Comparison of ENCODE assay signal across 8 mouse cellular contexts in genomic region chr8:110997547-110998531, GRCm38 (mm10). TPM values are rescaled to one million over a fixed set of nuclear protein-coding genes. Genes with fewer than 3 reads are reported as not detected.
DNase-seq lines count a peak whose midpoint lies in the region; ATAC-seq and TF ChIP-seq lines count a peak whose summit lies in the region.

Gene Ddx19a (minus strand): TSS chr8:110997800.

- whole genome bisulfite sequencing in hindbrain, embryonic 14.5 days = 4% methylated on average over 58 of the region's 58 CpGs

- POLR2A ChIA-PET in Patski (lab: Charles Lee) = interaction anchor here (0.6 to 1.3 kb wide), 4 partner anchors 33 to 79 kb away, joined by 3 to 4 read pairs (median 3); partner anchors contain the start of gene Ddx19b

- TF ChIP-seq CTCF in Patski (IDR thresholded peaks at IDR 0.05) = peak; percentile 59

- in situ Hi-C loops in Patski (cut with MboI; ENCODE audit: low pct_unique_long_range_greater_than_20kb) = loop anchor here (25.0 kb wide), 1 partner anchor 361 kb away; no protein-coding TSS in a partner anchor

- peak within 1 kb of the TSS; percentile 94 for H3K4me3 ChIP-seq in hindbrain, embryonic 14.5 days (replicated peaks; ENCODE audit: low read length)

- DNase-seq in Patski (ENCODE audit: low read depth, low spot score) = peak; percentile 35
- peak; percentile 91 for DNase-seq in cerebellum, postnatal 14 days
- DNase-seq in frontal cortex, postnatal 25 days (ENCODE audit: low spot score in 2 of 2) = peak; percentile 76 to 83
- peak; percentile 88 for DNase-seq in hindbrain, embryonic 14.5 days (ENCODE audit: low spot score)
- DNase-seq in layer of hippocampus, postnatal 36 days = peak; percentile 87 to 88
- peak; percentile 93 for DNase-seq in lung, postnatal 36 days
- peak; percentile 95 for DNase-seq in retina, postnatal 1 day
- peak; percentile 79 to 80 for DNase-seq in urinary bladder, adult 18-20 months (ENCODE audit: low spot score in 2 of 2)

- no peaks in the 10 kb centered on the region for H3K9me3 ChIP-seq in hindbrain, embryonic 14.5 days (ENCODE audit: control insufficient read depth, low read length)

- H3K27me3 ChIP-seq in Patski = no peaks in the 10 kb centered on the region
- no peaks in the 10 kb centered on the region for H3K27me3 ChIP-seq in hindbrain, embryonic 14.5 days (ENCODE audit: control insufficient read depth, insufficient read depth, low read length)

- peaks cover 8% of the 10 kb centered on the region for H3K4me1 ChIP-seq in hindbrain, embryonic 14.5 days (replicated peaks; ENCODE audit: control insufficient read depth, insufficient read depth, low read length)

- peak; percentile 83 for ATAC-seq in Patski
- peak; percentile 93 for ATAC-seq in hindbrain, embryonic 14.5 days (ENCODE audit: low FRiP score)

- peaks cover 10% of the 10 kb centered on the region for H3K36me3 ChIP-seq in hindbrain, embryonic 14.5 days (replicated peaks; ENCODE audit: control insufficient read depth, insufficient read depth)

- CTCF ChIA-PET in Patski (lab: Charles Lee) = interaction anchor here (1.0 to 1.7 kb wide), 4 partner anchors 16 to 142 kb away, joined by 3 to 4 read pairs (median 3); no protein-coding TSS in a partner anchor

- H3K27ac ChIP-seq in hindbrain, embryonic 14.5 days = peak within 1 kb of the TSS; percentile 78

- peak within 1 kb of the TSS; percentile 91 for H3K4me2 ChIP-seq in hindbrain, embryonic 14.5 days (replicated peaks)

- peak within 1 kb of the TSS; percentile 80 for H3K9ac ChIP-seq in hindbrain, embryonic 14.5 days

RNA-seq across cellular contexts. Expression of gene Ddx19a, which starts in this region (rescaled TPM):
- polyA plus RNA-seq in Patski (2021) = 62.6 TPM
- 13.0 and 13.3 TPM in 2 replicates for polyA plus RNA-seq in hindbrain, embryonic 14.5 days (2014; fragmentation: Nextera tagmentation; extraction: Ambion mirVana)
- total RNA-seq in layer of hippocampus, postnatal 36 days (2021) = 10 to 100 TPM; 28.9 to 31.0 TPM

Comparison
In these comparisons a context has a peak if more than half of its experiments do, and no peak if none do; other contexts are left out.
1. Peak in every context shown above with its lines: DNase-seq, ATAC-seq, H3K4me3 ChIP-seq and H3K27ac ChIP-seq.
2. DNase-seq: peak in every context shown above with its lines; median percentile 95 in retina, postnatal 1 day; 93 in lung, postnatal 36 days; 91 in cerebellum, postnatal 14 days; 88 in hindbrain, embryonic 14.5 days; 88 in layer of hippocampus, postnatal 36 days; 80 in frontal cortex, postnatal 25 days; 80 in urinary bladder, adult 18-20 months; 35 in Patski.